Mouse (Mus musculus): Measurements from ENCODE around the gene Rere. TPM values are rescaled to one million over a fixed set of nuclear protein-coding genes. Genes with fewer than 3 reads are reported as not detected.

The Rere gene
- polyA plus RNA-seq, 1 experiment from 2014 or later, result 52.0 TPM

DNA sequence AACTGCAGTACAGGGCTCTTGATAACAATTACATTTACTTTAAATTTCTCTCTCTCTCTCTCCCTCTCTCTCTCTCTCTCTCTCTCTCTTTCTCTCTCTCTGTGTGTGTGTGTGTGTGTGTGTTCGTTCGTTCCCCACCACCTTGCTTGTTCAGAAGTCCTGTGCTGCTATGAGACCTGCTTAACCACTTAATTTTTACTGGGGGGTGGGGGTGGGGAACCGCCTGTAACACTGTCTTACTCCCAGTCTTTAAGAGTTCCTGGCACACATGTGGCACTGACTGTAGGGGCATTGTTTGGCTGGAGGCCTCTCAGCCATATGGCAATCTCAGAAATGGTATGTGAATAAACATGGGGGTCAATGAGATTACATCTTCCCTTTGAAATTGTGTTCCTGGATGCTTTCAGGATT lies 91.2 kb downstream of the Rere start:
- H3K27ac ChIP-seq (ENCODE audit: low read depth, low read length), result peak overlapping the region; percentile 99
- peak overlapping the region; percentile 92 for H3K9ac ChIP-seq (ENCODE audit: low read length)
- no peaks in the 10 kb centered on the region for H3K36me3 ChIP-seq (ENCODE audit: control insufficient read depth, insufficient read depth, low read length)
- peak; percentile 42 for ATAC-seq (ENCODE audit: insufficient read depth, low FRiP score, low TSS enrichment)
- no peaks in the 10 kb centered on the region for H3K27me3 ChIP-seq (ENCODE audit: control insufficient read depth, insufficient read depth, low read length)
- H3K4me2 ChIP-seq (ENCODE audit: low read depth), result peak overlapping the region; percentile 89
- peak; percentile 54 for DNase-seq (ENCODE audit: low spot score)
- H3K4me1 ChIP-seq (ENCODE audit: control insufficient read depth, insufficient read depth, low read length), result peaks cover 43% of the 10 kb centered on the region
- 0% methylated on average over 3 of the region's 3 CpGs for WGBS
- peak overlapping the region; percentile 54 for H3K4me3 ChIP-seq (ENCODE audit: low read depth, low read length)
- H3K9me3 ChIP-seq (ENCODE audit: control insufficient read depth, low read length), result no peaks in the 10 kb centered on the region

DNA sequence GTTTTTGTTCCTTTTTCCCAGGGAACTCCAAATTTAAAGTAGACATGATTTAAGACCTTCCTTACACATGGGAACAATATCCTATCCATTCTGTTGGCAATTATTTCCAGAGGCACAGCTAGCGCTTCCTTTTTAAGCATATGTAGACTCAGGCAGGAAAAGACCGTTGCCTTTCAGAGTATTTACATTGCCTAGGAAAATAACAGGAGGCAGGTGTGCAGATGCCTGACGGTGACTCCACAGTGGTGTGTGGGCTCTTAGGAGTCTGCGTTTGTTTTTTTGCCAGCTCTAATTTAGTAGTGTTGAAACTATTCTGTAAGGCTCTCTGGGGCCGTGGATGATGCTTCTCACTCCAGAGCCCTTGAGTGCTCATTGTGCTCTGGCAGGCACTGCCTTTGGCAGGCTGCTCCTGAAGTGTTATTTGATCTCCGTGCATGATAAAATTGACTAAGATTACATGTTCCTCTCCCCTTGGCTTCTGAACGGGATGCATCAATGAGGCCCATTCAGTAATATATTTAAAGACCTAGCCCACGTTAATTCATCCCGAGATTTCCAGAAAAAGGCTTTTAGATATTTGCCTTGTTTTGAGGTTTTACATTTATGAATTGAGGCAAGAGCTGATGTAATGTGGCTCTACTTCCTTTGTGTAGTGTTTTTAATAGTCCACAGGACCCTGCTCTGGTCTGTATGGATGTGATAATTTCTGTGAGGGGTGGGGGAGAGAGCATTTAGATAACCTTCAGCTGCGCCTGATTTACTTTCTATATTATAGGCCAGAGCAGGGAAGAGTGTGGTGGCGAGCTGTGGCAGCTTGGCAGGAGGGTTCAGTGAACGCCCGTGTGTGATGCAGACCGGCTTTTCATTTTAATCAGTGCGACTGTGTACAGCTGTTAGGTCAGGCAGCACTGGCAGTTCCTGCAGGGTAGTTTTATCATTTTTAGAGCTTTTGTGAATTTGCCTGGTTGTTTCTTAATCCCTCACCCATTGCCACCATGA lies 92.0 kb downstream of the Rere start:
- 6% methylated on average over 15 of the region's 15 CpGs for WGBS
- peak; percentile 33; the same call in 1 of the 2 replicates for ATAC-seq (ENCODE audit: insufficient read depth, low FRiP score, low TSS enrichment)
- H3K4me1 ChIP-seq (ENCODE audit: control insufficient read depth, insufficient read depth, low read length), result peaks cover 43% of the 10 kb centered on the region
- H3K9ac ChIP-seq (ENCODE audit: low read length), result peak overlapping the region; percentile 92
- H3K4me2 ChIP-seq (ENCODE audit: low read depth), result peak overlapping the region; percentile 89
- H3K36me3 ChIP-seq (ENCODE audit: control insufficient read depth, insufficient read depth, low read length), result no peaks in the 10 kb centered on the region
- H3K27ac ChIP-seq (ENCODE audit: low read depth, low read length), result peak overlapping the region; percentile 99
- DNase-seq (ENCODE audit: low spot score), result peak; percentile 51
- no peaks in the 10 kb centered on the region for H3K9me3 ChIP-seq (ENCODE audit: control insufficient read depth, low read length)
- H3K27me3 ChIP-seq (ENCODE audit: control insufficient read depth, insufficient read depth, low read length), result no peaks in the 10 kb centered on the region
- peak overlapping the region; percentile 54 for H3K4me3 ChIP-seq (ENCODE audit: low read depth, low read length)

DNA sequence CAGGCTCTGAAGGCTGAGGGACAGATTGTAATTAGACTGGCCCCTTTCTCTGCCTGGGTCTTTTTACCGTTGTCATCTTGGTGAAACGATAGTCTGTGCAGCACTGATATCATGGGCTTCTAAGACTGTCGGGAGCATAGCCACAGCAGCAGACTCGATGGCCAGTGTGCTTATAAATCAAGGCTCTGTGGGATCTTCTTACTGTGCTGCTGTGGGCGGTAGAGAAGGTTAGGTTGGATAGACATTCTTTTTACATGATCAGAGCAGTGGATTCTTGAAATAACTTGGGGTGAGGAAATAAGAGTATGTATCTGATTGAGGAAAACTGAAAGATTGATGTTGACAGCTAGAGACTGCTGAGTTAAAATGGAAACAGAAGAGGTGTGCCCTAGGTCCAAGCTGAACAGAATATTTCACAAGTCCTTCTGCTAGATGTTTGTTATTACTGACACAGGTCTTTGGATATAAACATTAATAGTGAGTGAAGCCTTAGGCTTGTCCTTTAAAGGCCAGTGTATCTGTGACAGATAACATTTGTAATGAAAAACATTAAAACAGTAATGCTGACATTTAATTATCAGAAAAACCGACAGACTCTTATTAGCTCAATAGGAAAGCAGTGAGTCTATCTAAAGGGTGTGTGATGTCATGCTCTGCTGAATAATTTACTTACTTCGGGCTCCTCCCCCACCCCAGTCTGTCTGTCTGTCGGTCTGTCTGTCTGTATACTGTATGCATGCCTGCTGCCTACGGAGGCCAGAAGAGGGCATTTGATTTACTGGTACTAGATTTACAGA lies 93.4 kb downstream of the Rere start:
- Histone ChIP-seq H3K36me3 (ENCODE audit: control insufficient read depth, insufficient read depth, low read length) (no peaks in the 10 kb centered on the region), H3K27me3 (ENCODE audit: control insufficient read depth, insufficient read depth, low read length) (no peaks in the 10 kb centered on the region), H3K4me1 (ENCODE audit: control insufficient read depth, insufficient read depth, low read length) (peaks cover 41% of the 10 kb centered on the region), H3K4me3 (ENCODE audit: low read depth, low read length) (no peak overlapping the region), H3K4me2 (ENCODE audit: low read depth) (peak overlapping the region; percentile 15), H3K9ac (ENCODE audit: low read length) (peak overlapping the region; percentile 16; the same call in 1 of the 2 replicates), H3K27ac (ENCODE audit: low read depth, low read length) (peak overlapping the region; percentile 67), H3K9me3 (ENCODE audit: control insufficient read depth, low read length) (no peaks in the 10 kb centered on the region)
- DNase-seq (ENCODE audit: low spot score) (no peak), ATAC-seq (ENCODE audit: insufficient read depth, low FRiP score, low TSS enrichment) (no peak)
- 35% methylated on average over 9 of the region's 9 CpGs for WGBS

DNA sequence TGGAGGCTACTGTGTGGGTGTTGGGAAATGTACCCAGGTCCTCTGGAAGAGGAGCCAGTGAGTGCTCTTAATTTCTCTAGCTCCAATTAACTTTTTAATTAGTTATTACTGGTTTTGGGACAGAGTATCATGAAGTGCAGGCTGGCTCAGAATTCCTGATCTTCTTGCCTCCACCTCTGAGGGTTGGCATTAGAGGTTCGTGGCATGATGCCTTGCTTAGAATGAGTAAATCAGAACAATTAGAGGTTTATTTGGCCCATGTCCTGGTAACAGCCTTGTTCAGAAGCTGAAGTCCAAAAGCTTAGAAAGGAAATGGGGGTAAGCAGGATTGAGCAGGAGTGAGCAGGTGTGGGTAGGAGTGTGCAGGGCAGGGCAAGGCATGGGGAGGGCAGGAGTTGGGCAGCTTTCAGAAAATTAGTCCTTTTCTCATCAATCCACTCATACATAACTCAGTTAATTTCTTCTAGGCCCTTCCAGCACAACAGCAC lies 94.0 kb downstream of the Rere start:
- Histone ChIP-seq H3K27ac (ENCODE audit: low read depth, low read length) (no peak overlapping the region), H3K9ac (ENCODE audit: low read length) (no peak overlapping the region), H3K4me3 (ENCODE audit: low read depth, low read length) (no peak overlapping the region), H3K27me3 (ENCODE audit: control insufficient read depth, insufficient read depth, low read length) (no peaks in the 10 kb centered on the region), H3K36me3 (ENCODE audit: control insufficient read depth, insufficient read depth, low read length) (no peaks in the 10 kb centered on the region), H3K9me3 (ENCODE audit: control insufficient read depth, low read length) (no peaks in the 10 kb centered on the region), H3K4me2 (ENCODE audit: low read depth) (no peak overlapping the region), H3K4me1 (ENCODE audit: control insufficient read depth, insufficient read depth, low read length) (peaks cover 35% of the 10 kb centered on the region)
- 92% methylated on average over 1 of the region's 1 CpGs for WGBS
- DNase-seq (ENCODE audit: low spot score) (no peak), ATAC-seq (ENCODE audit: insufficient read depth, low FRiP score, low TSS enrichment) (no peak)

DNA sequence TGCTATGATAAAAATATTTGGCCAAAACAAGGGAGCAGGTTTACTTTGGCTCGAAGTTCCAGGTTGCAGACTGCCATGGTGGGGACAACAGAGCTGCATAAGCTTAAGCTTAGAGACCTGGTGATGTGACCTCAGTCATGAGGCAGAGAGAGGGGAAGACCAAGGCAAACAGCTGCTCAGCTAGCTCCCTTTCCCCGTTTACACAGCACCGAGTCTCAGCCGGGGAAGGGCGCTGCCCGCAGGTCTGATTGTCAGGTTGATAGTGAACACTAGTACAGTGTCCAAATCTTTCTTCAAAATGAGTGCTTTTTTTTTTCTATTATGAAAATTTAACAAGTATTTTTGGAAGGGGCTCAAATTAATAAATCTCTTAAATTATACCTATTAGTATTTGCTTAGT lies 97.9 kb downstream of the Rere start:
- no peaks in the 10 kb centered on the region for H3K36me3 ChIP-seq (ENCODE audit: control insufficient read depth, insufficient read depth, low read length)
- H3K4me2 ChIP-seq (ENCODE audit: low read depth), result no peak overlapping the region
- H3K27me3 ChIP-seq (ENCODE audit: control insufficient read depth, insufficient read depth, low read length), result no peaks in the 10 kb centered on the region
- peaks cover 17% of the 10 kb centered on the region for H3K4me1 ChIP-seq (ENCODE audit: control insufficient read depth, insufficient read depth, low read length)
- no peak overlapping the region for H3K27ac ChIP-seq (ENCODE audit: low read depth, low read length)
- no peak overlapping the region for H3K4me3 ChIP-seq (ENCODE audit: low read depth, low read length)
- WGBS, result 80% methylated on average over 6 of the region's 6 CpGs
- H3K9ac ChIP-seq (ENCODE audit: low read length), result no peak overlapping the region
- no peak for ATAC-seq (ENCODE audit: insufficient read depth, low FRiP score, low TSS enrichment)
- no peak for DNase-seq (ENCODE audit: low spot score)
- no peaks in the 10 kb centered on the region for H3K9me3 ChIP-seq (ENCODE audit: control insufficient read depth, low read length)

DNA sequence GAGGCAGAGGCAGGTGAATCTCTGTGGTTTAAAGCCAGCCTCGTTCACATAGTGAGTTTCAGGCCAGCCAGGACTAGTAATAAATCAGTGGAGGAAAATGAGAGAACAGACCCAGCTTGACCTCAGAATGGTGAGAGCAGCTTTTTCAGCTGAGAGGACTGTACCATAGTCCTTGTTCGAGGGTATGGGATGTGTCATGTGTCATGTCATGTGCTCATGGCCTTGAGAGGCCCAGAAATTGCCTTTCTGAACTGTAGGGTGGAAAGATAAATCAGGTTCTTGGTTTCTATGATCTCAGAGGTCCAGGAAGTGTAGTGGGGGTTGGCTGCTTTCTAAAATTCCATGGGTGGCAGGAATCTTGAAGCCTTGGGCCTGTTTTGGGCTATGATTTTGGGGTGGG lies 98.3 kb downstream of the Rere start:
- Histone ChIP-seq H3K36me3 (ENCODE audit: control insufficient read depth, insufficient read depth, low read length) (no peaks in the 10 kb centered on the region), H3K4me1 (ENCODE audit: control insufficient read depth, insufficient read depth, low read length) (peaks cover 14% of the 10 kb centered on the region), H3K9ac (ENCODE audit: low read length) (no peak overlapping the region), H3K27ac (ENCODE audit: low read depth, low read length) (no peak overlapping the region), H3K4me3 (ENCODE audit: low read depth, low read length) (no peak overlapping the region), H3K27me3 (ENCODE audit: control insufficient read depth, insufficient read depth, low read length) (no peaks in the 10 kb centered on the region), H3K4me2 (ENCODE audit: low read depth) (no peak overlapping the region), H3K9me3 (ENCODE audit: control insufficient read depth, low read length) (no peaks in the 10 kb centered on the region)
- WGBS, result 29% methylated on average over 2 of the region's 2 CpGs
- ATAC-seq (ENCODE audit: insufficient read depth, low FRiP score, low TSS enrichment), result no peak
- DNase-seq (ENCODE audit: low spot score), result no peak

DNA sequence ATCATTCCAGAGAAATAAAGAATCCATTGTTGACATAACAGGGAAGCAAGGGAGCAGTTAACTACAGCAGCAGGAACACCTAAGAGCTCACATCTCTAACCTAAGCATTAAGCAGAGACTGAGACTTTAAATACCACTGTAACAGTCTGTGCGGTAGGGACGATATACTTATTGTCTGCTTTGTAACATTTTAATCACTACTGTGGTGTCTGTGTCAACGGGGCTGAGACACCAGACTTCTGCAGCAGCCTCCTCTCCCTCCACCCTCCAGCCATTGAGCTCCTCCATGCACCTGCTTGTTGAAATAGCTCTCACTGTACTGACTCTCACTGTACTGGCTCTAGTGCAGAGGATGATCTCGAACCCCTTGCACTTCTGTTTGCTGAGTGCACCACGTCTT lies 98.8 kb downstream of the Rere start:
- WGBS, result 86% methylated on average over 5 of the region's 5 CpGs
- Histone ChIP-seq H3K9ac (ENCODE audit: low read length) (no peak overlapping the region), H3K27ac (ENCODE audit: low read depth, low read length) (no peak overlapping the region), H3K4me1 (ENCODE audit: control insufficient read depth, insufficient read depth, low read length) (peaks cover 9% of the 10 kb centered on the region), H3K4me2 (ENCODE audit: low read depth) (no peak overlapping the region), H3K36me3 (ENCODE audit: control insufficient read depth, insufficient read depth, low read length) (no peaks in the 10 kb centered on the region), H3K4me3 (ENCODE audit: low read depth, low read length) (no peak overlapping the region), H3K27me3 (ENCODE audit: control insufficient read depth, insufficient read depth, low read length) (no peaks in the 10 kb centered on the region), H3K9me3 (ENCODE audit: control insufficient read depth, low read length) (no peaks in the 10 kb centered on the region)
- ATAC-seq (ENCODE audit: insufficient read depth, low FRiP score, low TSS enrichment) (no peak), DNase-seq (ENCODE audit: low spot score) (no peak)

DNA sequence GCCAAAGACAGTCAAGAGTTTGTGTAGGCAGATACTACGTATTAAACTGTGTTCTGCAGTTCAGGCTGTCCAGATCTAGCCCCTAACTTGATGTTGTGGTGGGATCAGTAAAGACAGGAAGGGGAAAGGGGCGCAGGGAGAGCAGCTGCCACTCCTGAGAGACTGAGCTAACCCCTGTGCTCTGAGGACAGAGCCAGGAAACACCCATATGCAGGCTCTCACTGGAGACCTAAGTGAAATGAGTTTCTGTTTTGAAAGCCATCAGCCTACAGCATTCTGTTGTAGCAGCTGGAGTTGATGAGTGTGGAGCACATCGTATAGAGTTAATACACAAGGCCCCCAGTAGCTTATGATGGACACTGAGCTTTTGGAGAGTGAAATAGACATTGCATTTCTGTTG lies 101.1 kb downstream of the Rere start:
- Histone ChIP-seq H3K4me2 (ENCODE audit: low read depth) (no peak overlapping the region), H3K36me3 (ENCODE audit: control insufficient read depth, insufficient read depth, low read length) (no peaks in the 10 kb centered on the region), H3K9me3 (ENCODE audit: control insufficient read depth, low read length) (no peaks in the 10 kb centered on the region), H3K27ac (ENCODE audit: low read depth, low read length) (no peak overlapping the region), H3K4me3 (ENCODE audit: low read depth, low read length) (no peak overlapping the region), H3K4me1 (ENCODE audit: control insufficient read depth, insufficient read depth, low read length) (0 out of 2 replicates have a peak, but pooled peaks cover 3% of the 10 kb centered on the region), H3K9ac (ENCODE audit: low read length) (no peak overlapping the region), H3K27me3 (ENCODE audit: control insufficient read depth, insufficient read depth, low read length) (no peaks in the 10 kb centered on the region)
- 81% methylated on average over 3 of the region's 3 CpGs for WGBS
- no peak for ATAC-seq (ENCODE audit: insufficient read depth, low FRiP score, low TSS enrichment)
- no peak for DNase-seq (ENCODE audit: low spot score)

Measured in neural tube, embryonic 11.5 days (tissue).